Mouse (Mus musculus) heart, postnatal 14 days (tissue): ENCODE measurements around the gene Trim32. TPM values are rescaled to one million over a fixed set of nuclear protein-coding genes. Genes with fewer than 3 reads are reported as not detected.

Experiments
- DNase-seq, 2 experiments: peaks; one replicate each; pipeline ENCODE4 v3.0.0; 2021 to 2022
- intact Hi-C: fragments of 180-260 bp; cut with DNase I; formaldehyde crosslinking; loops from one replicate; pipeline ENCODE4 v1.15.1; 2025
- long read RNA-seq, 2 experiments: library from polyadenylated mRNA; stranded (forward); transcript quantifications; one replicate each; pipeline ENCODE4 v2.0.0; 2021
- total RNA-seq, 2 experiments: library from RNA; stranded (reverse); gene quantifications; 2 replicates each; pipeline ENCODE4 v1.2.3; 2021

Trim32 gene
- total RNA-seq = 10 to 100 TPM; 18.8 to 20.1 TPM
- long read RNA-seq, experiment 1, transcript Trim32-201 (2 exons, 3,194 nt) = major isoform, 15 of 31 reads
- long read RNA-seq, experiment 1, transcript Trim32-202 (2 exons, 3,191 nt) = minor isoform, 10 of 31 reads
- long read RNA-seq, experiment 1, partial matches to known transcripts = 6 of 31 reads
- long read RNA-seq, experiment 1, other reads (novel, unspliced or antisense) = 0 of 31 reads
- long read RNA-seq, experiment 2, transcript Trim32-202 (2 exons, 3,191 nt) = minor isoform, 9 of 25 reads
- long read RNA-seq, experiment 2, transcript Trim32-201 (2 exons, 3,194 nt) = major isoform, 15 of 25 reads
- long read RNA-seq, experiment 2, partial matches to known transcripts = 0 of 25 reads
- long read RNA-seq, experiment 2, other reads (novel, unspliced or antisense) = 1 of 25 reads

DNA sequence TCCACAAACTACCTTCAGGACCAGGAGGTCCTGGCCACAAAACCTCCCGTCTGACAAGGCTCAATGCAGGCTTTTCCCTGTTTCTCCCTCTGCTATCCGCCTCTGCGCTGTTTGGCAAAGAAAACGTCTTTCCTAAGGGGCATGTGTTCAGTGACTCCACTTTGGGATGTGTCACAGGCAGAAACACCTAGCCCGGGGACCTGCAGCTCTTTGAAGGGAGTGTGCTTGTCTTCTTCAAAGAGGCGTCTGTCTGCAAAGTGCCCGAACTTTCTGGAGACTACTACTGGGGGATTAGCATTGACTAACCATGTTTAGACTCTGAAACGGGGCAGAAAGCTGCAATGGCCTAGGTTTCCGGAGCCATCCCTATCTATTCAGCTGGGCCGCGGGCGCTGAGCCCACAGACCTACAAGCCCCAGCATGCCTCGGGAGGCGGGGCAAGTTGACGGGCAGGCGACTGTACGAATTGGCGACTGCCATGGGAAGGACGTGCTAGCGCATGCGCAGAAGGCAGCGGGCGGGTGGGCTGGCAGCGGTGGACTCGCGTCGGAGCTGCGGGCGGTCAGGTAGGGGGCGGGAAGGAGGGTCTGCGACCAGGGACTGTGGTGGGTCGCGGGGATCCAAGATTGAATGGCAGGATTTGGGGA, at the start of gene Trim32:
TSS of gene Trim32 (plus strand) at position 483 of the 647 bp plus-strand sequence.
- intact Hi-C loops = no loop called here
- DNase-seq = peak; percentile 100

DNA sequence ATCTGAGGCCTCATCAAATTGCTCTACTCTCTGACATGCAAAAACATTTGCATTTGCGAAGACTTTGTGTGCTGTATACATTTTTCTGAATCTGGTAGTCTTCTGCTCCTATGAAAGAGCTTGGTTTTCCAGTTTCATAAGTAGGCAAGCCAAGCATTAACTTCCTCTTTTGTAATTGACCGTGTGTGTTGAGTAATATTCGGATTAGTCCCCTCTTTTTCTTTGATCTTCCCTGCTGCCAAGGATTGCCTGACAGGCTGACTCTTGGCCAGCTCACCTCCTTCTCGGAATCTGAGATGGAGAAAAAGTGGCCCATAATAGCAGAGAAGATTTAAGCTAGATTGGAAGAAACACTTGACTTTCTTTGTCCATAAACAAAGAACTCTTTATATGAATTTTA, 39.3 kb upstream of the Trim32 start:
- no peak for DNase-seq
- intact Hi-C loops = no loop called here

DNA sequence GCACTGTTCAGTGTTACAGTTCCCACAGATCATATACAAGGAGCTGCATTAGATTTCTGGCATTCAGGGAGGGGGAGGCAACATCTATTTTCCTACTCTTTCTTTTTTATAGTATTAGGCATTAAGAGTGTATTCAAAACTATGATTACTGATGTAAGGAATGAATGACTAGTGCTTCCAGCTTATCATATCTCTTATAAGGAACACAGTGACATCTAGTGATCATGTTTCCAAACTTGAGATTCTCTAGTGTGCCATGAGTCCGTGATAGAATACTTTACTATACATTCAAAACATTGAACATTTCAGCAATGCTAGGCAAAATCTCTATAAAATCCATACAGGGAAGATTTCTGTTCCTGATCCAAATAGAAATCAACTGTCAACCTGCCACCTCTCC, 24.5 kb upstream of the Trim32 start:
- intact Hi-C loops = no loop called here
- DNase-seq = no peak

DNA sequence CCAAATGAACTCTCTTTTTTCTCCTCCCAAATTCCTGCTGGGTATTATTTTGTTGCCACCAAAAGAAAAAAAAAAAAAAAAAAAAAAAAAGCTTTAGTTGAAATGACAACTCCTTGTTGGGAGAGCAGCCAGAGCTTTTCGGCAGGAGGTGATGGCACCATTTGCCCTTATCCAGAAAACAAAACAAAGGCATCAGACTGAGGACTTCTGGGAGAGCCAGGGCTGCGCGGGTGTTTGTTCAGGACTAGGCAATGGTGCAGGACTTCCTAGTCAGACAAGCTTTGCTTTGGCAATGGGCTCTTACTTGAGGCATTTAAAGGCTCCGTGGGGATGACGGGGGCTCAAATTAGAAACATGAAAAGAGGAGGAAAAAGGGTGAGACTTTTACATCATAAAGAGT, 17.8 kb upstream of the Trim32 start:
- intact Hi-C loops = loop anchor here (2.0 to 5.0 kb wide), 3 partner anchors 90 to 1055 kb away; no protein-coding TSS in a partner anchor
- DNase-seq = peak in 1 of 2 experiments; percentile 15

DNA sequence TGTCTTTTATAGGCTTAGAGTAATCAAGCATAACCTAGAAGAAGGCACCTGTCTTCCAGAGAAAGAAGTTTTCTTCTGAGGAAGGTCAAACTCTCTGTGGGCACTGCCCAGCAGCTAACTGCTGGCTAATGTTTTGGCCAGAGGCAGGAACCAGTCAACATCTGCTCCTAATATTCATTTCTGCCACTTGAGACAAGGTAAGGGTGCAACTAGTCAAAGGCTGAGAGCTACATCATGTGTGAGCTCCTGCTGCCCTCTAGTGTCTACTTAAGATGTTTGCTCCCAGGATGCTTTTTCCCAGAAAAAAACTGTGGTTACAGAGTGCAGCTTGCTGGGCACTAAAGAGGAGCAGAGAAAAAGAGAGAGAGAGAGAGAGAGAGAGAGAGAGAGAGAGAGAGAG, 15.0 kb upstream of the Trim32 start:
- intact Hi-C loops = loop anchor here (5.0 kb wide), 3 partner anchors 92 to 1057 kb away; no protein-coding TSS in a partner anchor
- peak in 1 of 2 experiments; percentile 48 for DNase-seq

DNA sequence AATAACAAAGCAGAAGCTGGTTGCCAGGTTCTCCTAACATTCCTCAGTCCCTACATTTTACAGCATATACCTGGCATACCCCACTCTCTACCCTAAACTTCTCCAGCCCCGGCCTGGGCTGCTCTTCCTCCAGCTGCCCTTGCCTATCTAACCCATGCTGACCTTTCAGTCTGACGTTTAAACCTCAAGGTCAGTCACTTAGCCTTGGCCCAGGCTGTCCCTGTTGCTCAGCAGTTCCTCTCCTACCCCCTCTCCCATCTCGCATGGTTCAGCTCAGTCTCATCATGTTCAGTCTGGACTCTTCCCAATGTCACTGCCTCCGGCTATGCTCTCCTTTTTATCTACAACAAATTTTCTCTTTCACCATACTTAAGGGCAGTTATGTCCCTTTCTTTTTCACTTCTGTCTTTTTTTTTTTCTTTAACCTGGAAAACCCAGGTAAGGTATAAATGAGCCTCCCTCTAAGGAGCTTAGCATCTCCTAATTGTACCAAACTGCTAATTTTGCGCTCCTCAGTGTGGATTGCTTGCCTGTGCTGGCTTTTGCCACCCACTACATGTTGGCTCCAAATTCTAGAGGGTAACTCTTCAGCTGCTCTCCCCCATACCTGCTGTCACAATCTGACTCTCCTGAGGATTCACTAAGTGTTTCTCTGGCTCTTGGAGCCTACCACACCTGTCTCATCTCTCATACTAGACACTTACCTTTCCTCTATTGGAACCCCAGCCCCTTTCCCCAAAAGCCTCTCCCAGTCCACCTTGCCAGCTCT, 10.0 kb upstream of the Trim32 start:
- intact Hi-C loops = loop anchor here (5.0 kb wide), 1 partner anchor 462 kb away; no protein-coding TSS in a partner anchor
- no peak for DNase-seq

DNA sequence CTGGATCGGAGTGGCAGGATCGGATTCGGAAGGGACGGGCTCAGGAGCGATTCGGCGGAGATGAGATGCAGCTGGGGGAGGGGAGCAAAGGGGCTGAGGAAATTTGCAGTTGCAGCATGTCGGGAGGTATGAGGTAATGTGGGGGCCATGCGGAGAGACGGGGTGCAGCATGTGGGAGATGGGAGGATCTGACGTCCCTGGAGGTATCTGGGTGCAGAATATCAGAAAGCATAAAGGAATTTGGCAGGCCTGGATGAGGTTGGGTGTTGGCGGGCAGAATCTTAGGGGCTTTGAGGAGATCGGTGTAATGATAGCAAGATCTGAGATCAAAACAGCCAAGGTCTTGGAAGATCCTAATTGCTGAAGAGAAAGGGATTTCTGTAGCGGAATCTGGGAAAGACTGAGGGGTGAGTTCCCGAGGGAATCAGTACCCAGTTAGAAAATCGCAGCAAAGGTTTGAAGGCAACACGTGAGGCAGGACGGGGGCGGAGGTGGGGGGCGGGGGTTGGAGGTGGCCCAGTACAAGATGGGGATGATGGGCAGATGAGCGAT, 441 bp downstream of the Trim32 start:
- intact Hi-C loops = no loop called here
- DNase-seq = no peak

DNA sequence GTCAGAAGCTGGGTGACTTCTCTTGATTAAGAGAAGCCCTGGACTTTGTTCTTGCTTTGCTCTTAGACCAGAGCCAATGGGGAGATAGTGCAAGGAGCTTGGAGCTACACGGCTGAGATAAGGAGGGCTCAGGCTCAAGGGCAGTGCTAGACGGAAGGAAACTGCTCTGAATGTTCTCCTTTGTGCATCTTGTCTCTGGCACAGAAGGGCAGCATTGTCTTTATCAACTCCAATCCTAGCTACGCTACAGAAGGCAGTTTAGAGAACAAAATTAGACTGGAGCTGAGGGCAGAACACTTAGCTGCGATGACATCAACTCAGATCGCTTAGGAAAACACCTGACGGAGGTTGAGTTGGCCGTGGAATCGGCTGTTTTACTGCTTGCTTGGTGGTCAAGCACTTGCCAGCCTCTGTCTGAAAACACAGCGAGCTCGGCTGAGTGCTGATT, 2.4 kb downstream of the Trim32 start:
- intact Hi-C loops = no loop called here
- DNase-seq = no peak

DNA sequence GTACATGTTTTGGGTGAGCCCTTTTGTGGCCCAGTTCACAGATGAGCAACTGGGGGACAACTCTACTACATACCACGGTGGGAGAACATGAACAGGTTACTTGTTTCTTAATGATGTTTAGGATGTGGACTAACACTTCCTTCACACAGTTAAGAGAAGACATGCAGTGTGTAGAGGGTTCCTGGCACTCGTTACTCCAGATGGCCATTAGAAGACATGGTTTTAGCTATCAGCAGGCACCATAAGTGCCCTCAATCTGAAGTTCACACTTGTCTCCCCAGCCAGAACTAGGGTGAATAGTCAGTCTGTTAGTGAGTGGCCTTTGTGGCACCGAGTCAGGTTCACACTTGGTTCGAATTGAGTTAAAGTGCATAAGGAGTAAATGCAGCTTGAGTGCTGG, 3.3 kb downstream of the Trim32 start:
- DNase-seq = no peak
- intact Hi-C loops = no loop called here

DNA sequence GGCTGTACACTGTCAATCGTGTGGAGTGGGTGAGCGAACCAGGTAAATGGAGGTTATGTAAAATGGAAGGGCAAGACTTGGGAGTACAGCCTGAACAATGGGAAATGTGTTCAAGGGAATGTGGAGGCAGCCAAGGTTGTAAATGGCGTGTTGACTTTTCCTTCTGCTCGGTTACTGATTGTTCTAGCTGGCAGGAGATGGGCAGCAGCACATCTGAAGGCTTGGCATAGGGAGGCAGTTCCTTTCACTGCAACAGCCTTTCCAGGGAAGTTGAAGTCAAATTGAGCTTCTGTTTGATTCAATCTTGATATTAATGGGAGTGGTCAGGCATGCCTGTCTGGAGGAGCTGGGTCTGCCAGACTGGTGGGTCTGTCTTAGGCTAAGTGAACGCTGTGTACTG, 5.5 kb downstream of the Trim32 start:
- no peak for DNase-seq
- intact Hi-C loops = no loop called here

DNA sequence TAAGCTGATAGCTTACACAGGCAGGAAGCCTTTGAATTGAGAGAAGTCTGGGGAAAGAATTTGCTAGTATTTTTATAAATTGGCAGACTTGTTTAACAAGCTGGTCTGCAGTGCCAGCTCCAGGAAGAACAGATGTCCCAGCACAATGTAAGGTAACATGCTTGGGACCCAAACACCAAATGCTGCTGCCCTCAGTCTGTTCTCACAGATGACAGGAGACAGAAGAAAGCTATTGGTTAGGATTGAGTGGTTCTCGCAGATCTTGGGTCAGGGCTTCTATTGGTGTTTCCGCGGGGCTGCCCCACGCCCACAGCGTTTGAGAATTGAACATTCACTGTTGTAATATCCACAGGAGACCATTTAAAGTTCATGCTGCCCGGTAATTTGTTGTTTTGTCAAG, 6.1 kb downstream of the Trim32 start:
- no peak for DNase-seq
- intact Hi-C loops = no loop called here

DNA sequence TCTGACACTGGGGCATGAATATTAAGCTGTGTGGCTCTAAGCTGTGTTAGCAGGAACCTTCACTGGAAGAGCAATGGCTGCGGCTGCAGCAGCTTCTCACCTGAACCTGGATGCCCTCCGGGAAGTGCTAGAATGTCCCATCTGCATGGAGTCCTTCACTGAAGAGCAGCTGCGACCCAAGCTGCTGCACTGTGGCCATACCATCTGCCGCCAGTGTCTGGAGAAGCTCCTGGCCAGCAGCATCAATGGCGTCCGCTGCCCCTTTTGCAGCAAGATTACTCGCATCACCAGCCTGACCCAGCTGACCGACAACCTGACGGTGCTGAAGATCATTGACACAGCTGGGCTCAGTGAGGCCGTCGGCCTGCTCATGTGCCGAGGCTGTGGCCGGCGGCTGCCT, 8.3 kb downstream of the Trim32 start:
- no peak for DNase-seq
- intact Hi-C loops = no loop called here

DNA sequence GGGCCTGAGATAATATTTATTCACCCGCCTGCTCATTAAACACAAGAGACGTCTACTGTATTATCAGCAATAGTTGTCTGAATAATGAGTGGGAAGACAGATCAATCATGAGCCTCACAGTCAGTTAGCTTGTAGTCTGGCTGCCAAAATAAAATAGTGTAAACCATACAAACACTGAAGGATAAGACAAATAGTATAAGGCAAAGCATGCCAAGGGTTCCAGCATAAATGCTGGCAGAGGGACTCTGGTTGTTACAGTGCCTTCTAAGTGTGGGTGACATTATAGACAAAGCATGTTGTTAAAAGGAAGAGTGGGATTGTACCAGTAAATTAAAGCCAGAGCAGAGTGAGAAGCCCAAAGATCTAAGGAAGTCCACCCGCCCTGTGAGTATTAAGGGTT, 15.3 kb downstream of the Trim32 start:
- intact Hi-C loops = no loop called here

DNA sequence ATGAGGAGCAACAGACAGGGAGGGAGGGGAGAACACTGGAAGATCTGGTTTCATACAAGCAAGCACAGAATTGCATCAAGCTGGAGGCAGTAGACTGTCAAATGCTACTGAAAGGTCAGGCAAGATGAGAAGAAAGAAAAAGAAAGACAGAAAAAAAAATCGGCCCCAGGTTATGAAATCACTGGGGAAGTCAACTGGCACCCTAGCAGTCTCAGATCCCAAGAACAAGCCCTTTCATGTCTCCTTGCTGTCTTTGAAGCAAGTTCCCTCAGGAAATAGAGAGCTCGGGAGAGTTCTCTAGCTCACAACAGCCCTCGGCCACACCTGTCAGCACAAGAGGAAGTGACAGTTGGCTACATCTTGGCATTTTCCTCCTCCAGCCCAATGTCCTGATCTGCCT, 33.4 kb downstream of the Trim32 start:
- intact Hi-C loops = no loop called here

More for the DNA sequence above, 15.3 kb downstream of the Trim32 start:
- DNase-seq = no peak

DNA sequence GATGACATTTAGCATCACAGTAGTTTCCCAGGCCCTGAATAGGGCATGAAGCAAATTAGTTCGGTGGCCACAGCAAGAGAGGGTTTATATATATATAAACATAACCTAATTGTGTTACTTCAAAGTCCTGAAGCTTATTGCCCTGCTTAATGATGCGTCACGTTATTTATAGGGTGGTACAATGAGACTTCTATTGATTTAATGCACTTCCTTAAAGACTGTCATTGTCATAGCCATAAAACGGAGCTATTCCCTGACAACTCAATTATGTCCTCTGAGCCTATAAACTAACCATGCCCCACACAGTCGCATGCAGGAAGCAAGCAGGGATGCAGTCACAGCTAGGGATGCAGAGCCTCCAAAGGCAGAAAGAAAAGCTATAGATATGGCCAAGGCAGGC, 37.8 kb downstream of the Trim32 start:
- intact Hi-C loops = no loop called here
- no peak for DNase-seq

More for the DNA sequence above, 33.4 kb downstream of the Trim32 start:
- DNase-seq = no peak

DNA sequence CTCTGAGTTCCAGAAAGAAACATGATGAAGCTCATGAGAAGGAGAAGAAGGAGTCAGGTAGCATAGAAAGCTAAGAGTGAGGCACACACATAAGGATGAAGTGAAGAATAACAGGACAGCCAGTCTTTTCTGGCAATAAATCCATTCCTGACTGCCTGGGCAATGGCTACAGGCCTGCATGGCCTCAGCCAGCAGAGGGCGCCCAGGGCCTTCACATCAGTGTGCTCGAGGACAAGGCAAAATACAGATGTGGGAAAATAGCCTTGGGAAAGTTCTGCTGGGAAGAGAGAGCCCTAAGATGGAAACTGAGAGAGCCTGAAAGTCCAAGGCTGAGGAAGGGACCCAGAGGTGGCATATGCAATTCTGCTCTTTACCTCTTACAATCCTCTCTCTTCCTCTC, 49.9 kb downstream of the Trim32 start:
- intact Hi-C loops = loop anchor here (2.0 to 10.0 kb wide), 3 partner anchors 136 to 780 kb away; partner anchors contain the start of gene Astn2
- DNase-seq = peak; percentile 86 to 91

DNA sequence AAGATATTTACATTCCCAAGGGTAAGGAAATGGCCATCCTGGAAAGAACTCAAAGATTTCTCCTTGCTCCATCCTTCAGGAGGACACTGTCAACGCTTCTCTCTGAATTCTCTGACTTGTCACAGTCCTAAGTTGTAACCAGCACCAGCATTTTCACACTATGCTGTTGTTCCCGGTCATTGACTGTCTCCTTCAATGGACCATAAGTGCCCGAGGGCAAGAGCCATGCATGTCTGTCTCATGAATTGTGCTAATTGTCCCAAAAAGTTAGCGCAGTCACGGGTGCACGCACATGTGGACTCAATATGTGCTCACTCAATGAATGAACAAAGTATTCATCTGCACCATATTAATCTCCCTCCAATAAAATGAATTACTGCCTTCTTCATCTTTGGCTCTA, 58.4 kb downstream of the Trim32 start:
- no peak for DNase-seq
- intact Hi-C loops = no loop called here
